Mouse (Mus musculus) kidney, adult 2 months (tissue): ENCODE data around the gene Ice2. TPM values are rescaled to one million over a fixed set of nuclear protein-coding genes. Genes with fewer than 3 reads are reported as not detected.
A peak's percentile ranks its signal among the peaks of the same experiment; 100 is the strongest.

Experiments used
- DNase-seq: peaks from one replicate; pipeline ENCODE4 v3.0.0; 2021
- H3K27ac ChIP-seq: fragments of 200-500 bp; 2 replicates; pipeline ENCODE4 v1.5.1; 2012; ENCODE audit warnings: low read depth, low read length, control low read depth, inconsistent platforms; ENCODE audit not compliant: insufficient read depth
- H3K27me3 ChIP-seq: fragments of 200-500 bp; replicated peaks from 2 replicates; pipeline ENCODE4 v1.6.1; 2012; ENCODE audit warnings: mild to moderate bottlenecking, moderate library complexity, low read length, inconsistent platforms; ENCODE audit not compliant: control insufficient read depth, insufficient read depth
- H3K36me3 ChIP-seq: fragments of 200-500 bp; 2 replicates; pipeline ENCODE4 v1.6.1; 2012; ENCODE audit warnings: mild to moderate bottlenecking, moderate library complexity, low read length, inconsistent platforms; ENCODE audit not compliant: control insufficient read depth, insufficient read depth
- H3K4me1 ChIP-seq: fragments of 200-500 bp; 2 replicates; pipeline ENCODE4 v1.6.1; 2011; ENCODE audit warnings: low read length; ENCODE audit not compliant: control insufficient read depth, insufficient read depth
- H3K4me3 ChIP-seq: fragments of 200-500 bp; 2 replicates; pipeline ENCODE4 v1.5.1; 2011; ENCODE audit warnings: mild to moderate bottlenecking, low read depth, low read length, control low read depth; ENCODE audit not compliant: insufficient read depth
- CTCF ChIP-seq: fragments of 200-500 bp; conservative IDR thresholded peaks from 2 replicates; pipeline ENCODE4 v1.5.1; 2011; ENCODE audit warnings: low read depth, mild to moderate bottlenecking, control low read depth, low read length, moderate library complexity, mixed read lengths; ENCODE audit not compliant: insufficient read depth, insufficient read length
- POLR2A ChIP-seq: fragments of 200-500 bp; IDR thresholded peaks from one replicate; pipeline ENCODE4 v1.6.1; 2011; ENCODE audit warnings: low read depth, low read length, control low read depth
- WGBS: fragments of 180-500 bp; shearing (Covaris S2); methylation state at CpG from one replicate; pipeline ENCODE4 v1.1.7; 2018; 5-methylcytosine and 5-hydroxymethylcytosine counted together
- polyA plus RNA-seq: library from polyadenylated mRNA; depleted of rRNA; stranded (reverse); fragments of >200 nt; gene quantifications from 2 replicates; pipeline ENCODE4 v1.2.3, GENCODE M21; 2012; rRNA removed

Gene Ice2
- polyA plus RNA-seq, 1 experiment = 3.5 TPM

DNA sequence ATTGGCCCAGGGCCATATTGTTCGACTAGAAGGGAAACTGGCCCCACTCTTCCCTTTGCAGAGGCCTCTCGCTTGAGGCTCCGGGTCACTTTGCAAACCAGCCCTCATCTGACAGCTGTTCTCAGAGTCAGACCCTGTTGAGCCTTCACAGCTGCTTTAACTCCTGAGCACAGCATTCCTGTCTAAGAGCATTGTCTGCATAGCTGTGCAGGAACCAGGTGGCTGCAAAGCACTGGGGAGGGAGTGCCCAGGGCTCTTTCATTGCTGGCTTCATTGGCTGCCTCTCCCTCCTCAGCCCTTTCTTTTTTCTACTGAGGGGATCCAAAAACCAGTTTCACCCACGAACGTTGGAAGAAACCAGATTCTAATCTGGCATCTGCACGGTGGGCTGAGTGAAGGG lies 73.2 kb downstream of the Ice2 start:
- Histone ChIP-seq H3K27me3 (no peaks in the 10 kb centered on the region), H3K36me3 (no peaks in the 10 kb centered on the region), H3K27ac (no peak overlapping the region), H3K4me3 (no peak overlapping the region), H3K4me1 (peaks cover 7% of the 10 kb centered on the region)
- no peak for TF ChIP-seq POLR2A
- no peak for TF ChIP-seq CTCF
- 25% methylated on average over 6 of the region's 6 CpGs for WGBS
- DNase-seq = no peak

DNA sequence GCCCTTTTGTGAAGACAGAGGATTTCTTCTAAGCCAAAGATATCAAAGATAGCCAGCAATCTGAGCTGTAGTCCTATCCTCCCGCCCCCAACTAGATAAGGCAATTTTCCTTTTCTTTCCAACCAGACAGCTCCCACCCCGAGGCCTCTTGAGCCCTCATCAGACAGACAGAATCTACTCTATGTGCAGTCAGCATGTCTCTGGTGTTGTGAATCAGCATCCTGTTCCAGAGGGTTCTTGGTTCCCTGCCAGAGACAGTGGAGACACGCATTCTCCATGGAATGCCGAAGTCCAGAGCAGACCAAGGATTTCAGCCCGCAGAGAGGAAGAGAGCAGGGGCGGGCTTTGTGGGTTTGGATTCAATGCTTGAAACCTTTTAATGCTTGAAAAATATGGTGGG lies 75.0 kb downstream of the Ice2 start:
- no peak overlapping the region for H3K4me3 ChIP-seq
- peak overlapping the region; percentile 25; the same call in 1 of the 2 replicates for H3K27ac ChIP-seq
- peaks cover 3% of the 10 kb centered on the region; the same call in 1 of the 2 replicates for H3K4me1 ChIP-seq
- DNase-seq = peak; percentile 94
- H3K36me3 ChIP-seq = no peaks in the 10 kb centered on the region
- TF ChIP-seq CTCF = no peak
- TF ChIP-seq POLR2A = no peak
- no peaks in the 10 kb centered on the region for H3K27me3 ChIP-seq
- 38% methylated on average over 6 of the region's 6 CpGs for WGBS

DNA sequence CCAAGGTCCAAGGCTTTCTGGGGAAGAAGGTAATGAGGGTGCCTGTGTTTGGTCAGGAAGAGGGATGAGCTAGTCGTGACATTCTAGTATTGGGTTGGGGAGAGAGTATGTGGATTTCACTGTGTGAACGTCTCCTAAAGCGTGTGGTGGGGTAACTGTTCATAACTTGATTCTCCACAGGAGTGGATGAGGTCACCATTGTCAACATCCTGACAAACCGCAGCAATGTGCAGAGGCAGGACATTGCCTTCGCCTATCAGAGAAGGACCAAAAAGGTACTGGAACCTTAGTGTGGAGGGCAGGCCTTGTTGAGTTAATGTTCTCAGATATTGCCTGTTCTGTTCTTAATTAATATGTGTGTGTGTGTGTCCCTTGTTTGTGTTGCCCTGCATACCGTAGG lies 78.2 kb downstream of the Ice2 start:
- TF ChIP-seq CTCF = no peak
- TF ChIP-seq POLR2A = no peak
- H3K4me1 ChIP-seq = peaks cover 3% of the 10 kb centered on the region; the same call in 1 of the 2 replicates
- H3K36me3 ChIP-seq = no peaks in the 10 kb centered on the region
- H3K4me3 ChIP-seq = no peak overlapping the region
- no peak for DNase-seq
- H3K27me3 ChIP-seq = no peaks in the 10 kb centered on the region
- WGBS = 83% methylated on average over 6 of the region's 6 CpGs
- H3K27ac ChIP-seq = no peak overlapping the region

DNA sequence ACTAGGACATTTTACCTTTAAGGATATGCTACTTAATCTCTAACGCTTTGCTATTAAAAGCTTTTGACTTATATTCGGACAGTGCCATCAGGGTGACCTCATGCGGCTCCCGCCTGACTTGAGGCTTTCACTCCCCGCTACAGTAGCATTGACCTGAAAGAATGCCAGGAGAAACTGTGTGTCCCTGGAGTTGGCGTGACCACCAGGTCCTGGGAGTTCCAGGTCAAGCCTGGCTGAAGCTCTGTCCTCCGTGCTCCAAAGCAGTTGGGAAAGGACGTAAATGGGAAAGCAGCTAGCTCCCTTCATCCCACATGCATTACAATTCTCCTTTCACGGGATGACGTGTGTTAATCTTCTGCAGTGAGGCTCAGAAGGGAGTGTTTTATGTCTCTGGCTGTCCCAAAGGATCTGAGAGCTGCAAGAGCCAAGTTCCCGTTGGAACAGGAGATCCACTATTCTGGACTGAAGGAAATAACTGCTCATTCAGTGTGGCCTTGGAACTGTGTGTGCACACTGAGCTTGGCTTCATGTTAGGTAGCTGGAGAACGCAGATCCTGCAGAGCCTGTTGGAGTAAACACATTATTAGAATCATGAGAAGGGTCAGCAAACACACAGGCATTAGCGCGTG lies 79.6 kb downstream of the Ice2 start:
- WGBS = 28% methylated on average over 14 of the region's 14 CpGs
- peak overlapping the region; percentile 10; the same call in 1 of the 2 replicates for H3K27ac ChIP-seq
- DNase-seq = peak; percentile 55
- TF ChIP-seq CTCF = no peak
- no peaks in the 10 kb centered on the region for H3K36me3 ChIP-seq
- H3K27me3 ChIP-seq = no peaks in the 10 kb centered on the region
- H3K4me1 ChIP-seq = peaks cover 3% of the 10 kb centered on the region; the same call in 1 of the 2 replicates
- H3K4me3 ChIP-seq = no peak overlapping the region

DNA sequence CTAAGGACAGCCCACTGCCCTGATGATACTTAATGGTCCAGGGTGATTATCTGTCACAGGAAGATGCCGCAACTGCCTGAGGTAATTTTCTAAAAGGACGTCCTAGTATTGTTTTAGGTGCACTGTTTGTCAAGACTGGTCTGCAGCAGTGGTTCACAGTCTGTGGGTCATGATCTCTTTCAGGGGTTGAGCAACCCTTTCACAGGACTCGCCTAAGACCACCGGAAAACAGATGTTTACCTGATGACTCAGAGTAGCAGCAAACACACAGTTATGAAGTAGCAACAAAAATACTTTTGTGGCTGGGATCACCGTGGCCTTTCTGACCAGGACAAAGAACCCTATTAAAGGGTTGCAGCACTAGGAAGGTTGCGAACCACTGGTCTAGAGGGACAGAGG lies 80.1 kb downstream of the Ice2 start:
- H3K27me3 ChIP-seq = no peaks in the 10 kb centered on the region
- DNase-seq = no peak
- no peak overlapping the region for H3K4me3 ChIP-seq
- peaks cover under 1% of the 10 kb centered on the region; the same call in 1 of the 2 replicates for H3K4me1 ChIP-seq
- H3K36me3 ChIP-seq = no peaks in the 10 kb centered on the region
- WGBS = 54% methylated on average over 6 of the region's 6 CpGs
- TF ChIP-seq POLR2A (no peak), CTCF (no peak)
- peak overlapping the region; percentile 10 for H3K27ac ChIP-seq

DNA sequence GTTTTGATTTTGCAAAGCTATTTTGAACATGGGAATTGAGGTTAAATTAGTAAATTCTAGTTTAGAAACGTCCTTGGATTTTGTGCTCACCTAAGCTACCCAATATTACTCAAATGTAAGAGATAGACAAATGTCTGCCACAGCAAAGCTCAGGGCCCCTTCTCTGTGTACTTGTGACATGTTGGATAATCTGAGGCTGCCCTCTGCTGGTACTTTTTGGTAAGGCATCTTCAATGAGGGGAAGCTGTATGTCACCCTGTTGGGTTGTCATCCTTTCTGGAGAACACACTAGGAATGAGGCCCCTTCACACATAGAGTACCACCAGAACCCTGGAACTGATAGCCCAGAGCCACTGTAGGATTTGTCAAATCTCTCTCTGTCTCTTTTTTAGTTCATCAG lies 82.6 kb downstream of the Ice2 start:
- Histone ChIP-seq H3K36me3 (no peaks in the 10 kb centered on the region), H3K4me1 (no peaks in the 10 kb centered on the region; the same call in 1 of the 2 replicates), H3K27me3 (no peaks in the 10 kb centered on the region), H3K4me3 (no peak overlapping the region), H3K27ac (no peak overlapping the region)
- WGBS = 3% methylated on average over 1 of the region's 1 CpGs
- TF ChIP-seq POLR2A (no peak), CTCF (peak; percentile 69)
- DNase-seq = peak; percentile 84

Other genes starting within 250 kb of the Ice2 start
- 122 and 131 TPM in 2 replicates for gene Anxa2, start 55.7 kb downstream of the Ice2 start, polyA plus RNA-seq